Mouse (Mus musculus) limb, embryonic 12.5 days (tissue): ENCODE data around the gene Vangl2. TPM values are rescaled to one million over a fixed set of nuclear protein-coding genes. Genes with fewer than 3 reads are reported as not detected.

Experiments
- ATAC-seq: fragments of 200-750 bp; cut with Nextera tagmentation; 2 replicates; pipeline ENCODE4 v1.8.0; 2017; ENCODE audit warnings: low read depth, moderate TSS enrichment; ENCODE audit not compliant: insufficient number of reproducible peaks, insufficient read depth, low FRiP score, low TSS enrichment
- H3K27ac ChIP-seq: fragments of 300-500 bp; sonication (generic); 2 replicates; pipeline ENCODE4 v1.5.1; 2016; ENCODE audit warnings: mild to moderate bottlenecking, moderate library complexity
- H3K27me3 ChIP-seq: fragments of 300-500 bp; sonication (generic); 2 replicates; pipeline ENCODE4 v1.6.1; 2016; ENCODE audit warnings: mild to moderate bottlenecking, moderate library complexity
- H3K36me3 ChIP-seq: fragments of 300-500 bp; sonication (generic); 2 replicates; pipeline ENCODE4 v1.6.1; 2016; ENCODE audit warnings: mild to moderate bottlenecking, moderate library complexity
- H3K4me1 ChIP-seq: fragments of 300-500 bp; sonication (generic); replicated peaks from 2 replicates; pipeline ENCODE4 v1.6.1; 2016
- H3K4me2 ChIP-seq: fragments of 300-500 bp; sonication (generic); 2 replicates; pipeline ENCODE4 v1.6.1; 2016; ENCODE audit warnings: mild to moderate bottlenecking, moderate library complexity
- H3K4me3 ChIP-seq: fragments of 300-500 bp; sonication (generic); replicated peaks from 2 replicates; pipeline ENCODE4 v1.5.1; 2016; ENCODE audit warnings: mild to moderate bottlenecking
- H3K9ac ChIP-seq: fragments of 300-500 bp; sonication (generic); replicated peaks from 2 replicates; pipeline ENCODE4 v1.6.1; 2016; ENCODE audit warnings: mild to moderate bottlenecking, moderate library complexity
- H3K9me3 ChIP-seq: fragments of 300-500 bp; sonication (generic); 2 replicates; pipeline ENCODE4 v1.6.1; 2016; ENCODE audit warnings: mild to moderate bottlenecking, moderate library complexity
- WGBS: fragments of 180-500 bp; shearing (Covaris S2); methylation state at CpG from one replicate; pipeline ENCODE4 v1.1.7; 2016; 5-methylcytosine and 5-hydroxymethylcytosine counted together
- polyA plus RNA-seq: library from polyadenylated mRNA; unstranded; fragments of >200 nt; fragmentation: Nextera tagmentation; extraction: Ambion mirVana; gene quantifications from 2 replicates; pipeline ENCODE4 v1.2.1, GENCODE M21; 2016

The Vangl2 gene
- polyA plus RNA-seq, 1 experiment from 2014 or later, result 23.7 TPM

DNA sequence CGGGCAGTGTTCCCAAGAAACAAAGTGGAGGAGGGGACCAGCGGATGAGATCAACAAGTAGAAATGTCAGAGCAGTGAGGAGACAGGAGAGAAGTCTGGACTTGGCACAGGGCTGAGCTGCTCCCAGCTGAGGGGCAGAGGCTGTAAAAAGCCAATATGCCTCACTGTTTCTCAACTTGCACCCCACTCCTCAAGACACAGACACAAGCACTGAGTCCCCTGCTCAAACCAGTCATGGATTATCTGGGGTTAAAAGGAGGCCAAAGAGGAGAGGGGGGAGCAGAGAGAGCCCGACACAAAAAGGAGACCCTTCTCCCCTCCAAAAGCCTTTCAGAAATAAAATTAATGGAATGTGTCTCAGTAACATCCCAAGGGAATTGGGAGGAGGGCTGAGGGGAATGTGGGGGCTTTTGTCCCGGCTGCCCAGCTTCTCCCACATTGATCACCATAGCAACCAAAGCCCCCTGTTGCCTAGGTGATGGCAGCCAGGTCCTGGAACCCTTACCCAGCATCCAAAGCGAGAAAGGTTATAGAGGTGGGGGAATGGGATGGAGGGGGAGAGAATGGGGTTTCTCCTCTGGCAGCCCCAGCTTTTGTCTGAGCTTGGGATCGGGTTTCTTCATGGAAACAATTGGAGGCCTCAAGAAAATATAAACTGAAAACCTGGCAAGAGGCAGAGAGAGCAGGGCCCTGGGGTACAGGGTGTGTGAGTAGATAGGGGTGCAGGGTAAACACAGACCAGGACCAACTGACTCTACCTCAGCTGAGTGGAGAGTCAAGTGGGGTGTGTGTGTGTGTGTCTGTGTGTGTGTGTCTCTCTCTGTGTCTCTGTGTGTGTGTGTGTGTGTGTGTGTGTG lies 11.4 kb downstream of the Vangl2 start:
- peak overlapping the region; percentile 35 for H3K4me2 ChIP-seq
- no peak overlapping the region; the same call in 1 of the 2 replicates for H3K4me3 ChIP-seq
- peak overlapping the region; percentile 88 for H3K27ac ChIP-seq
- 45% methylated on average over 6 of the region's 6 CpGs for WGBS
- H3K36me3 ChIP-seq, result peaks cover 39% of the 10 kb centered on the region
- peaks cover 59% of the 10 kb centered on the region for H3K4me1 ChIP-seq
- H3K27me3 ChIP-seq, result no peaks in the 10 kb centered on the region
- ATAC-seq, result peak; percentile 61
- H3K9me3 ChIP-seq, result no peaks in the 10 kb centered on the region
- H3K9ac ChIP-seq, result peak overlapping the region; percentile 34; the same call in 1 of the 2 replicates

DNA sequence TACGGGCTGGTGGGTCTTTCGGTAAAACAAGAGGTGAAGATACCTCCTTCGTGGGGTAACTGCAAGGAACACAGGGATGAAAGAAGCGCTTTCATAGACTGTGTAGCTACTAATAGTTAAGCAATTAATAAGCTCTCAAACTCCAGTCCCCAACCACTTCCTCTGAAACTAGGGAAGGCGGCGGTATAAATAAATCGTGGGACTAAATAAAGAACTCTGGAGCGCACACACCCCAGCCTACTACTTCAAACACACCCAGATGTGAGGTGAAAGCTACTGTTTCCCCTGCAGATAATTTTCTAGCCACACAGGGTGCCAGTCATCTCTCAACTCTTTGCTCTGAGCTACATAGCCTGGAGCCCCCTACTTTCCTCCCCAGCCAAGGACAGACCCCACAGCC lies 12.2 kb downstream of the Vangl2 start:
- Histone ChIP-seq H3K36me3 (peaks cover 45% of the 10 kb centered on the region), H3K4me1 (peaks cover 57% of the 10 kb centered on the region), H3K9me3 (no peaks in the 10 kb centered on the region), H3K9ac (peak overlapping the region; percentile 28), H3K27ac (peak overlapping the region; percentile 88), H3K4me3 (no peak overlapping the region), H3K27me3 (no peaks in the 10 kb centered on the region), H3K4me2 (peak overlapping the region; percentile 35)
- WGBS, result 80% methylated on average over 8 of the region's 8 CpGs
- ATAC-seq, result no peak

DNA sequence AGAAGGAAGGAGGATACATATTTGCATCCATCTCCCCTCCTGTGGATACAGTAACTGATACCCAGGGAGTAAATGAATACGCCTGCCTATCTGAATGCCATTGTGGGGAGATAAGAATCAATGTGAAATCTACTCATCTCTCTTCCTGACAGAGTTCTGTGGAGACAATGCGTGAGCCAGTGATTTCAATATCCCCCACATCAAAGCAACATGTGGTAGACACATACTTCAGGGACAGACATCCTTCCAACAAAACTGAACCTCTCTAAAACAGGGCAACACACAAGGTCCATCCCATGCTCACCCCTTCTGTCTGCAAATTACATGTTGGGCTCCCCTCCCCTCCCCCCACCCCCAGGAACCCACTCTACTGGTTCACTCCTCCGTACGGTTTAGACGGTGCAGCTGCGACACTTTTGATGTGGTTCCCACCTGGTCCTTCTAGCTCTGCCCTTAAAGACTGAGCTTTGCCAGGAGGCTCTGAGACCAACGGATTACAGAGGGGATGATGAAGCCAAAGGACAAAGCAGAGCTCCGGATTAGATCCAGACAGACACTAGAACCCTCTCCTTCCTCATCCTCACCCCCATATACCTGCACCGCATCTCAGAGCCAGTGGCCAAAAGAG lies 12.8 kb downstream of the Vangl2 start:
- H3K27me3 ChIP-seq, result no peaks in the 10 kb centered on the region
- H3K4me2 ChIP-seq, result no peak overlapping the region
- ATAC-seq, result no peak
- H3K27ac ChIP-seq, result peak overlapping the region; percentile 88
- H3K36me3 ChIP-seq, result peaks cover 47% of the 10 kb centered on the region
- 67% methylated on average over 9 of the region's 9 CpGs for WGBS
- H3K4me1 ChIP-seq, result peaks cover 51% of the 10 kb centered on the region
- 0 out of 2 replicates have a peak overlapping the region, but pooled peaks have one; percentile 28 for H3K9ac ChIP-seq
- H3K9me3 ChIP-seq, result no peaks in the 10 kb centered on the region
- H3K4me3 ChIP-seq, result no peak overlapping the region

DNA sequence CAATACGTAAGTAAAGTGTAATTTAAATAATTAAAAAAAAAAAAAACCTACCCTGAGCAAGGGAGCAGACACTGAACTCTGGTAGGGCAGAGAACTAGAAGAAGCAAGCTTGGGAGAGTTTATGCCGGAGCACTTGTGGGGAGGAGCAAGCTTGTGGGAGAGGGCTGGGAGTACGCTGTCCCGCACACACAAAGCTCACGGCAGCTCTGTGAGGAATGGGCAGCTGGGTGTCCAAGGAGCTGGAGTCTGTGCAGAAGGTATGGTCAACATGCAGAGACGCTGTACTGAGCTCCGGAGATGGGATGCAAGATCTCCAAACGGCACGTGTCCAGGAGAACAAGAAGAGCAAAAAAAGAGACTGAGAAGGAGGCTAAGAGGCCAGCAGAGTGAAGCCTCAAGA lies 13.5 kb downstream of the Vangl2 start:
- Histone ChIP-seq H3K27ac (no peak overlapping the region), H3K36me3 (peaks cover 47% of the 10 kb centered on the region), H3K9me3 (no peaks in the 10 kb centered on the region), H3K4me2 (no peak overlapping the region), H3K4me3 (no peak overlapping the region), H3K9ac (no peak overlapping the region), H3K4me1 (peaks cover 44% of the 10 kb centered on the region), H3K27me3 (no peaks in the 10 kb centered on the region)
- WGBS, result 82% methylated on average over 9 of the region's 9 CpGs
- ATAC-seq, result no peak

DNA sequence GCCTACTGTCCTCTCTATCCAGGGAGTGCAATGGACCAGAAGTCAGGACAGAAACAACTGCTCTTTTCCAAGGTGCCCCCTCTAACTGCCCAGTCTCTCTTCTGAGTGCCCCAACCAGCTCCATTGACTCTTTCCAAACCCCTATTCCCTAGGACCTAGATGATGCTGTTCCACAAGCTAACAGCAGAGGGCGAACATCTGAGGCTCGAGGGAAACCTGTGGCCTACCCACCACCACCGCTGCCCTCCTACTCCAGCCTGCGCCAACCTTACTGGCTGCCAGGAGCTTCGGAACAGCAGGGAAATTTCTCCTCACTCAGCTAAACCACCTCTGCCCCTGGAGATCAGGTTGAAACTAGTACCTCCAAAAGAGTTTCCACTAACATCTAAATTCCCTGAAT lies 16.2 kb downstream of the Vangl2 start:
- H3K9ac ChIP-seq, result no peak overlapping the region
- H3K27ac ChIP-seq, result 0 out of 2 replicates have a peak overlapping the region, but pooled peaks have one; percentile 29
- H3K4me2 ChIP-seq, result no peak overlapping the region
- peaks cover 69% of the 10 kb centered on the region for H3K36me3 ChIP-seq
- no peaks in the 10 kb centered on the region for H3K27me3 ChIP-seq
- no peak for ATAC-seq
- H3K9me3 ChIP-seq, result no peaks in the 10 kb centered on the region
- no peak overlapping the region for H3K4me3 ChIP-seq
- 31% methylated on average over 5 of the region's 5 CpGs for WGBS
- peaks cover 17% of the 10 kb centered on the region for H3K4me1 ChIP-seq

DNA sequence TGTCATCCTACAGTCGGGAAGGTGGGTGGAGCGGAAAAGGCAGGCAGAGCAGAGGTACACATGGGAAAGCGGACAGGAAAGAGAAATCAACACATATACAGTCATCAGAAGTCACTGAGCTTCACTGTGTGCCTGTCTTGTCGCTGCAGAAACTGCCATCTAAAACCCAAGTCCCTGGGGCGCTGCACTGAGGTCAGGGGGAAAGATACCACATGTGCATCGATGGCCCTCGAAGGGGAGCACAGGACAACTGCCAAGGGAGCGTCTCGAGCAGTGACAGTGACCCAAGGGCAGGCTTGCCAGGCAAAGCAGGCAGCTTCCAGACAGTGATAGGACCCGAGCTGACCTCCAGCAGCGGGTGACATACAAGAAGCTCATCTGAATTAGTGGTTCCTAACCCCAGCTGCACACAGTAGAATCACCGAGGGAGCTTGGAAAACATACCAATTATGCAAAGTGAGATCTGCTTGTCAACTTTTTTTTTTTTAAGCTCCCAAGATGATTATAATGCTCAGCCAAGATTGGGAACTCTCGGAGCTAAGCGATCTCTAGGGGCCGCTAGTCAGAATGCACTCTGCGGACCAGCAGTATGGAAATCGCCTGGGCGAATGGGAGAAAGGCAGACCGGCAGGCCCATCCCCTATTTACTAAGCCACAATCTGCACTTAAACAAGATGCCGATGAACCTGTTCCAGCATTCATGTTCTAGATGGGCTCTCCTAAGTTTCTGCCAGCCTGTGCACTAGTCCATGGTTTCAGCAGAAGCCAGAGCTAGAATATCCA lies 18.0 kb downstream of the Vangl2 start:
- Histone ChIP-seq H3K27me3 (no peaks in the 10 kb centered on the region), H3K4me2 (no peak overlapping the region), H3K4me1 (no peaks in the 10 kb centered on the region), H3K9me3 (no peaks in the 10 kb centered on the region), H3K4me3 (no peak overlapping the region), H3K9ac (no peak overlapping the region), H3K36me3 (peaks cover 87% of the 10 kb centered on the region), H3K27ac (no peak overlapping the region)
- ATAC-seq, result no peak
- 93% methylated on average over 20 of the region's 20 CpGs for WGBS

DNA sequence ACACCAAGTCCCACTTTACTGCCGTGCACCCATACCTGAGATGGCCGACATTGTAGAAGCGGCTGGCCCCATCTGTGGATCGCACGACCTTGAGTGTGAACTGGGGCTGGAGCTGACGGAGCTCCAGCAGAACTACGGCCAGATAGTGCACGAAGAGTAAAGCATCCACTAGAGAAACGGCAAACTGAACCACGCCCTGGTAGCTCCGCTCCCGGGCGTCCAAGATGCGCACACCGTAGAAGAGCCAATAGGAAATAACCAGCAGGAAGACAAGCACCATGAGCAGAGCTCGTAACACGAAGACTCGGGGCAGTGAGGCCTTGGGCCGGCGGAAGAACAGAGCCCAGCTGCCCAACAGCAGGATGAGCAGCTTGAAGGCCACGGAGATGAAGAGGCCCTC lies 18.8 kb downstream of the Vangl2 start:
- Histone ChIP-seq H3K4me1 (no peaks in the 10 kb centered on the region), H3K36me3 (peaks cover 89% of the 10 kb centered on the region), H3K27me3 (no peaks in the 10 kb centered on the region), H3K4me3 (no peak overlapping the region), H3K9me3 (no peaks in the 10 kb centered on the region), H3K4me2 (no peak overlapping the region), H3K27ac (no peak overlapping the region), H3K9ac (no peak overlapping the region)
- 96% methylated on average over 21 of the region's 21 CpGs for WGBS
- ATAC-seq, result no peak

DNA sequence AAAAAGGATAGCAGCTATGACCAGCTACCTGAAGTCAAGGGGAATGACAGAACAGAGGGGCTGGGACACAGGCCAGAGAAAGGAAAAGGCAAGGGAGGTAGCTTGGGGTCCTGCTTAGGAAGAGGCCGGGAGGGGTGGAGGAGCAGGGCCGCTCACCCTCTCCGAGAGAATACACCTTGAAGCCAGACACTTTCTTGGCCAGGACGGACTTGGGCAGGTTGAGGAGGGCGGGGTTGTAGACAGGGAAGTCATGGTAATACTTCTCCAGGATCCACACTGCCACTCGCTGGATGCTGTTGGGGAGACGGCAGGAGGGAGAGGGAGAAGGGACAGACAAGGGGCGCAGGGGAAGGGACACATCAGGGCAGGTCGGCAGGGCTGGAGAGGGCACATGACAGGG lies 19.9 kb downstream of the Vangl2 start:
- ATAC-seq, result no peak
- Histone ChIP-seq H3K9ac (no peak overlapping the region), H3K4me2 (no peak overlapping the region)

DNA sequence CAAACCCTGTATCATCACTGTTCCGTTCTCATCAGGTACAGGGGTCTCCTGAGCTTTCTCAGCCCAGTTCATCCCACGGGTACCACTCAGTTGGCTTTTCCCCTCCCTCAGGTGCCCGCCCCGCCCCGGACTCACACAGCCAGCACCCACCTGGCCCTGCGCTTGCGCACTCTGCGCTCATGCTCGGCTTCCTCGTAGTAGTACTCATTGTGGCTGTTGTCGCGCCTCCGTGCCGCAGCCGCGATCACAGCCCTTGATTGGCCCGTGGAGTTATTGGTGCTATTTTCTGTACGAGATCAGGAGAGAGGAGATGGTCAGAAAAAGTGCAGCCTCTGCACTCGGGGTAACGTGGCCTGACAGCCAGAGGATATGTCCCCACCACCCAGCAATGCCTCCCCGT lies 20.5 kb downstream of the Vangl2 start:
- peaks cover 99% of the 10 kb centered on the region for H3K36me3 ChIP-seq
- ATAC-seq, result no peak
- H3K27ac ChIP-seq, result no peak overlapping the region
- no peaks in the 10 kb centered on the region for H3K27me3 ChIP-seq
- 97% methylated on average over 21 of the region's 21 CpGs for WGBS
- no peak overlapping the region for H3K9ac ChIP-seq
- no peak overlapping the region for H3K4me2 ChIP-seq
- no peaks in the 10 kb centered on the region for H3K4me1 ChIP-seq
- no peak overlapping the region for H3K4me3 ChIP-seq
- no peaks in the 10 kb centered on the region for H3K9me3 ChIP-seq

More for the DNA sequence above, 19.9 kb downstream of the Vangl2 start:
- 90% methylated on average over 9 of the region's 9 CpGs for WGBS
- Histone ChIP-seq H3K36me3 (peaks cover 99% of the 10 kb centered on the region), H3K4me1 (no peaks in the 10 kb centered on the region), H3K27ac (no peak overlapping the region), H3K4me3 (no peak overlapping the region), H3K27me3 (no peaks in the 10 kb centered on the region), H3K9me3 (no peaks in the 10 kb centered on the region)

DNA sequence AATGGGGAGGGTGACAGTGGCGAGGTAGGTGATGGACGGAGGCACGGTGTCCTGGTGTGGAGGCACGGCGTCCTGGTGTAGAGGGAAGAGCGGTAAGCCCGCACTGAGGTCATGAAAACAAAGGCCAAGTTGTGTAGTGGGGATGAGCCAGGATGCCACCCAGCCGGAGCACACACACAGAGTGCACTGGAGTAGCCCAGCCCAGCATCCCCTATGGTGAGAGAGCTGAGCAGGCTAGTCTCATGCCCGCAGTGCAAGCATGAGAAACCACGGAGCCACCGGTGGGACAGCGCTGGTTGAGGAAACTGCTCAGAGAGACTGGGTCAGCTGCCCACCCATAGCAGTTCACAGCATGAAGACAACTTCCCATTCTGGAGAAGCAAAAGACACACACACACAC lies 26.6 kb downstream of the Vangl2 start:
- WGBS, result 82% methylated on average over 12 of the region's 12 CpGs
- Histone ChIP-seq H3K9me3 (no peaks in the 10 kb centered on the region), H3K9ac (no peak overlapping the region), H3K4me2 (no peak overlapping the region), H3K36me3 (peaks cover 60% of the 10 kb centered on the region), H3K4me3 (no peak overlapping the region), H3K27ac (no peak overlapping the region), H3K27me3 (no peaks in the 10 kb centered on the region), H3K4me1 (no peaks in the 10 kb centered on the region)
- no peak; the same call in 1 of the 2 replicates for ATAC-seq

DNA sequence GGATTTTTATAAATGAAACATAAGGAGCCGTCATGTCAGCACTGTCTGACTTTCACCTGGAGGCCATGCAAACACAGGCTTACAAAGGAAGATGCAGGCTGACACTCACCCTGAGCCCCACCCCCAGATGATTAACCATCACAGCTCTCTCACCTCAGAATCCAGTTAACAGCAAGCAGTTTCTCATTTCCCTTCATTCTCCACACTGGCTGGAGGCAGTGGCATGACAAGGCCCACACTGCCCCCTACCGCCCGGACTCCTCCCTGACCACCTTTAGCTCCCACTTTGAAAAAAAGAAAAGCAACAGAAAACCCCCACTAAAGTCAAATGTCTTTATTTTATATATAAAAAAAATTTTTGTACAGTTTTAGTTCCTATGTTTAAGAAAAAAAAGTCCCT lies 27.6 kb downstream of the Vangl2 start:
- Histone ChIP-seq H3K36me3 (peaks cover 50% of the 10 kb centered on the region), H3K9ac (no peak overlapping the region), H3K4me1 (no peaks in the 10 kb centered on the region), H3K27ac (no peak overlapping the region), H3K4me3 (no peak overlapping the region), H3K4me2 (no peak overlapping the region), H3K9me3 (no peaks in the 10 kb centered on the region), H3K27me3 (no peaks in the 10 kb centered on the region)
- 37% methylated on average over 3 of the region's 3 CpGs for WGBS
- no peak for ATAC-seq
